Mouse (Mus musculus) forebrain, embryonic 15.5 days (tissue): ENCODE results near the gene 2210011C24Rik. TPM values are rescaled to one million over a fixed set of nuclear protein-coding genes. Genes with fewer than 3 reads are reported as not detected.

ENCODE experiments used
- ATAC-seq: fragments of 200-750 bp; cut with Nextera tagmentation; replicated peaks from 2 replicates; pipeline ENCODE4 v1.8.0; 2017; ENCODE audit warnings: mild to moderate bottlenecking, moderate TSS enrichment, moderate library complexity
- H3K27ac ChIP-seq: fragments of 300-500 bp; sonication (generic); replicated peaks from 2 replicates; pipeline ENCODE4 v1.5.1; 2015; ENCODE audit warnings: mild to moderate bottlenecking, inconsistent platforms
- H3K27me3 ChIP-seq: fragments of 300-500 bp; sonication (generic); 2 replicates; pipeline ENCODE4 v1.6.1; 2015; ENCODE audit warnings: inconsistent platforms
- H3K36me3 ChIP-seq: fragments of 300-500 bp; sonication (generic); 2 replicates; pipeline ENCODE4 v1.6.1; 2015; ENCODE audit warnings: mild to moderate bottlenecking, inconsistent platforms
- H3K4me1 ChIP-seq: fragments of 300-500 bp; sonication (generic); 2 replicates; pipeline ENCODE4 v1.6.1; 2015; ENCODE audit warnings: inconsistent platforms
- H3K4me2 ChIP-seq: fragments of 300-500 bp; sonication (generic); replicated peaks from 2 replicates; pipeline ENCODE4 v1.6.1; 2015; ENCODE audit warnings: mild to moderate bottlenecking, inconsistent platforms
- H3K4me3 ChIP-seq: fragments of 300-500 bp; sonication (generic); 2 replicates; pipeline ENCODE4 v1.5.1; 2015; ENCODE audit warnings: mild to moderate bottlenecking, inconsistent platforms
- H3K9ac ChIP-seq: fragments of 300-500 bp; sonication (generic); replicated peaks from 2 replicates; pipeline ENCODE4 v1.6.1; 2015; ENCODE audit warnings: mild to moderate bottlenecking, inconsistent platforms
- H3K9me3 ChIP-seq: fragments of 300-500 bp; sonication (generic); 2 replicates; pipeline ENCODE4 v1.6.1; 2016; ENCODE audit warnings: inconsistent platforms
- WGBS: fragments of 180-500 bp; shearing (Covaris S2); methylation state at CpG from one replicate; pipeline ENCODE4 v1.1.7; 2015; ENCODE audit warnings: mixed read lengths; 5-methylcytosine and 5-hydroxymethylcytosine counted together
- polyA plus RNA-seq: library from polyadenylated mRNA; unstranded; fragments of >200 nt; fragmentation: Nextera tagmentation; extraction: Ambion mirVana; gene quantifications from 2 replicates; pipeline ENCODE4 v1.2.1, GENCODE M21; 2015

Gene 2210011C24Rik
- polyA plus RNA-seq, 1 experiment from 2014 or later, result not detected

DNA sequence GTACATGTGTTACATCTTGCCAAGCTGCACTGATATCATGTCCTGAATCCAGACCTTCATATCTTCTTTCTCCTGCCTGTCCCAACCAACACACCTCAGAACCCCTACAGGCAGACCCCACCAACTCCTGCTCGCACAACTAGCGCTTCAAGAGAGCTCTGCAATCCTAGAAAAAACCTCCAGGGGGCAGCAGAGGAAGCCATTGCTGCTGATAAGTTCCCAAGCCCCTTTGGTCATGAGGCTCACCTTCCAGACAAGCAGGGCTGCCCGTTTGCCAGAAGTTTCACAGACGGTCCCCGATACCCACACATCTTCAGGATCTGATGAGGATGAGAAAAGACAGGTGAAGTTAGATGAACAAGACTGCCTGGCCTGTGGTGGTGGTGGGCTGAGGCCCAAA lies 27.1 kb upstream of the 2210011C24Rik start:
- H3K9me3 ChIP-seq, result no peaks in the 10 kb centered on the region
- H3K36me3 ChIP-seq, result no peaks in the 10 kb centered on the region
- peaks cover 14% of the 10 kb centered on the region for H3K4me1 ChIP-seq
- no peak overlapping the region for H3K4me3 ChIP-seq
- H3K9ac ChIP-seq, result no peak overlapping the region
- H3K4me2 ChIP-seq, result no peak overlapping the region
- WGBS, result 9% methylated on average over 5 of the region's 5 CpGs
- 0 out of 2 replicates have a peak, but pooled peaks have one; percentile 29 for ATAC-seq
- H3K27me3 ChIP-seq, result peaks cover 48% of the 10 kb centered on the region
- no peak overlapping the region for H3K27ac ChIP-seq

DNA sequence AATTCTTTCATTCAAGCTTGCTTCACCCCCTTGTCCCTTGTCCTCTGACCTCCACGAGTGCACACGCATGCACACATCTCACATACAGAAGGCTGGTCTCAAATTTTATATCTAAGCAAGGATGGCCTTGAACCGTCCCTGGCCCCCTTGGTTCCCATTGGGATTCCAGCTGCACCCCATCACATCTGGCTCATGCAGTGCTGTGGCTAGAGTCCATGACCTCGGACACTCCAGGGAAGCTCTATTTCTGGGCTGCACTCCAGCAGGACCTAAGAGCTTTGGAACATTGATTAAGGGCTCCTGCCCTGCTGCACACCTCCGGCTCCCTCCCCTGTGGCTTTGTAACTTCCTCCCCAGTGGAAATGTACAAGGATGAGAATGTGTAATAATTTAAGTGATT lies 26.0 kb upstream of the 2210011C24Rik start:
- H3K9me3 ChIP-seq, result no peaks in the 10 kb centered on the region
- WGBS, result 78% methylated on average over 5 of the region's 5 CpGs
- H3K27ac ChIP-seq, result no peak overlapping the region
- no peak overlapping the region for H3K4me2 ChIP-seq
- peaks cover 37% of the 10 kb centered on the region for H3K27me3 ChIP-seq
- H3K9ac ChIP-seq, result no peak overlapping the region
- no peaks in the 10 kb centered on the region for H3K36me3 ChIP-seq
- no peak for ATAC-seq
- H3K4me1 ChIP-seq, result peaks cover 14% of the 10 kb centered on the region
- H3K4me3 ChIP-seq, result no peak overlapping the region

DNA sequence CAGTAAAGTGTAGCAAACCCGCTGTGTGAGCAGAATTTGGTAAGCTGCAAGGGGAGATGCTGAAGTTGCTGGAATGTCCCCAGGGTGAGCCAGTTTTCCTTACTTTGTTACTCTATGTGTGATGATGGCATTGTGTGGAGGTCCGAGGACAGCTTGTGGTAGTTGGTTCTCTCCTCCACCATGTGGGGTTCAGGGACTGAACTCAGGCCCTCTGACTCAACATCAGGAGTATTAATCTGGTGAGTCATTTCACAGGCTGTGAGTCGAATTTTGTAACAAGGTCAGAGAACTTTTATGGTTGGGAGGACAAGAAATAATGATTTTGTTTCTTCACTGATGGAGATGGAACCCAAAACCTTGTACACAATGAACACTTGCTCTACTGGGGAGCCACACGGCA lies 20.8 kb upstream of the 2210011C24Rik start:
- Histone ChIP-seq H3K36me3 (no peaks in the 10 kb centered on the region), H3K27me3 (peaks cover 11% of the 10 kb centered on the region), H3K4me3 (no peak overlapping the region), H3K4me1 (no peaks in the 10 kb centered on the region), H3K4me2 (no peak overlapping the region), H3K27ac (no peak overlapping the region), H3K9me3 (no peaks in the 10 kb centered on the region), H3K9ac (no peak overlapping the region)
- 82% methylated on average over 4 of the region's 4 CpGs for WGBS
- no peak for ATAC-seq

DNA sequence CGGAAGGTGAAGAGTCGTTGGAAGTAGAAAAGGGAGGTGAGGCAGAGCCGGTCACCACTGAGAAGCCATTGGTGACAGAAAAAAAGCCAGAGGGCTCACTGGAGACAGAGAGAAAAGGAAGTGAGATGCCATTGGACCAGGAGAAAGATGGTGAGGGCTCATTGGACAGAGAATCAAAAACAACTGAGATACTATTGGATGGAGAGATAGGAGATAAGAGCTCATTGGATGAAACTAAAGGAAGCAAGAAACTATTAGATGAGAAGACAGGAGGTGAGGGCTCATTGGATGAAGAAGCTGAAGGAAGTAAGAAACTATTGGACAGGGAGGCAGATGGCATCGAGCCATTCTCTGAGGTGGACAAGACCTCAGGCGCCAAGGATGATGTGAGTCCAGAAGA lies 17.3 kb upstream of the 2210011C24Rik start:
- Histone ChIP-seq H3K9ac (no peak overlapping the region), H3K27ac (no peak overlapping the region), H3K36me3 (no peaks in the 10 kb centered on the region), H3K27me3 (peaks cover 26% of the 10 kb centered on the region), H3K4me2 (no peak overlapping the region), H3K4me3 (no peak overlapping the region), H3K4me1 (peaks cover 9% of the 10 kb centered on the region), H3K9me3 (no peaks in the 10 kb centered on the region)
- 92% methylated on average over 5 of the region's 5 CpGs for WGBS
- ATAC-seq, result no peak

DNA sequence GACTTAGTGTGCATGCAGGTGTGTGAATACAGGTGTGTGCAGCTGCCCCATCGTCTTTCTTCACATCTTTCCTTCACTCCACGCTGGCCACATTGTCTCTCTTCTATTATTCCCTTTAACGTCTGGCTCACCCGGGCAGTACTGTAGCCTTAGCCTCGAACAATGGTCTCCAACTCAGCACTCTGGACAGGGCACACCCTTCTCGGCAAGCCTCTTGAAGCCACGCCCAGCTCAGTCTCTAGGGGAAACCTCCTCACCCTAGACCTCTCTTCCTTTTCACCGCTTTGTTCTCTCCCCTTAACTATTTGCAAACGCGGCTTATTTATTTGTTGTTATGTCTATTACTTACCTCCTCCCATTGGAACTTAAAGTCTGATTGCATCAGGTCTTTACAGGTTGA lies 15.5 kb upstream of the 2210011C24Rik start:
- peaks cover 26% of the 10 kb centered on the region for H3K27me3 ChIP-seq
- ATAC-seq, result no peak

DNA sequence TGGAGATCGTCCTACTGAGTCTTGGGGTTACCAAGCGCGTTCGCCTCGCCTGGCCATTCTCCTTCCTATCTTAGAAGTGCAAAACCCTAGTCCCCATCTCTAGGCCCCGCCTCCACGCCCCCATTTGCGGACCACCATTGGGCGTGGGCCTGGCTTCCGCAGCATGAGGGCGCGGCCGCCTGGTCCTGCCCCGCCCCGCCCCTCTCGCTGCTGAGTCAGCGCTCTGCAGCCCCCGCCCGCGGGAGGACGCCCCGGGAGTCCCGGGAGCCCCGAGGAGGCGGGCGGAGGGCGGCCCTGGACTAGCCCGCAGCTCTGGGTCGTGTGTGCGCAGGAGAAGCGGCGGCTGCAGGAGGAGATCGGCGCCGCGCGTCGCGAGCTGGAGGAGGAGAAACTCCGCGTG lies 13.9 kb upstream of the 2210011C24Rik start:
- peaks cover 26% of the 10 kb centered on the region for H3K27me3 ChIP-seq
- H3K9me3 ChIP-seq, result no peaks in the 10 kb centered on the region
- peak overlapping the region; percentile 49 for H3K4me3 ChIP-seq
- peak overlapping the region; percentile 82 for H3K4me2 ChIP-seq
- WGBS, result under 1% methylated on average over 41 of the region's 41 CpGs
- peak; percentile 81 for ATAC-seq
- H3K36me3 ChIP-seq, result no peaks in the 10 kb centered on the region
- peaks cover 9% of the 10 kb centered on the region for H3K4me1 ChIP-seq
- no peak overlapping the region for H3K27ac ChIP-seq
- peak overlapping the region; percentile 51 for H3K9ac ChIP-seq

More for the DNA sequence above, 15.5 kb upstream of the 2210011C24Rik start:
- H3K4me1 ChIP-seq, result peaks cover 9% of the 10 kb centered on the region
- H3K9ac ChIP-seq, result no peak overlapping the region
- no peak overlapping the region for H3K4me2 ChIP-seq
- H3K9me3 ChIP-seq, result no peaks in the 10 kb centered on the region
- no peaks in the 10 kb centered on the region for H3K36me3 ChIP-seq
- no peak overlapping the region for H3K4me3 ChIP-seq
- 9% methylated on average over 10 of the region's 10 CpGs for WGBS
- H3K27ac ChIP-seq, result no peak overlapping the region

DNA sequence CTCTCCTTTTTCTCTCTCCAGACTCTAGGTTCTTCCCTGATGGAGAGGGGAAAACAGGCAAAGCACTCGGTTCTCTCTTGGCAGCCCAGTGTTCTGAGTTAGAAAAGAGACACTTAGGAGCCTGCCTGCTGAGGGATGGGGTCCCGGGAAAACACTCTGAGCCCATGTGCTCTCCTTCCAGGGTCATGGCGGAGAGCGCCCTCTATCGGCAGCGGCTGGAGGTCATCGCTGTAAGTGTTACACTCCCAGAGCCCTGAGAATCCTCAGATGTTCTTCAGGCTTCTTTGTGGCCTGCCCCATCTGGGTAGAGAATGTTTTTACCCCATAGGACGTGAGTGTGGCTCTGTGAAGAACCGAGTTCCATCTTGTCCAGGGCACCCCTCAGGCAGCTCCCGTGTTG lies 12.2 kb upstream of the 2210011C24Rik start:
- no peaks in the 10 kb centered on the region for H3K9me3 ChIP-seq
- no peak overlapping the region for H3K9ac ChIP-seq
- H3K4me3 ChIP-seq, result no peak overlapping the region
- peaks cover 9% of the 10 kb centered on the region for H3K4me1 ChIP-seq
- peaks cover 29% of the 10 kb centered on the region for H3K27me3 ChIP-seq
- no peak for ATAC-seq
- H3K27ac ChIP-seq, result no peak overlapping the region
- no peak overlapping the region for H3K4me2 ChIP-seq
- WGBS, result 10% methylated on average over 10 of the region's 10 CpGs
- H3K36me3 ChIP-seq, result no peaks in the 10 kb centered on the region

DNA sequence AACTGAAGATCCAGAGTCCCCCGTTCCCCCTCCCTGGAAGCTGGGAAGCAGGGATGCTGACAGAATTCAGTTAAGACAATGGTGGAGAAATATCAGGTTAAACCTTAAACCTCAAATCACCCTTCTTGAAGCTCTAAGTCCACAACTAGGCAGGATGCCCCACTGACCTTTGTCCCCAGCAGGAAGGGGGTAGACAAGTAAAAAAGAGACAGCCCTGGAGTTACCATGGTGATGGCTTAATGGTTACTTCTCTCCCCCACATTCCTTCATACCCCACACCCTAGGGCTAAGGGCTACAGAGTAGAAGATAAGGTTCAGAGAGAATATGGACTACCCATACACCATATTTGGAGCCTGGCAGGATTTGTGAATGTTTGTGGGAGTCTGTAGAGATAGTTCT lies 11.7 kb upstream of the 2210011C24Rik start:
- ATAC-seq, result no peak
- no peak overlapping the region for H3K27ac ChIP-seq
- no peak overlapping the region for H3K4me2 ChIP-seq
- peaks cover 29% of the 10 kb centered on the region for H3K27me3 ChIP-seq
- peaks cover 9% of the 10 kb centered on the region for H3K4me1 ChIP-seq
- no peak overlapping the region for H3K4me3 ChIP-seq
- H3K9me3 ChIP-seq, result no peaks in the 10 kb centered on the region
- no peaks in the 10 kb centered on the region for H3K36me3 ChIP-seq
- 78% methylated on average over 1 of the region's 1 CpGs for WGBS
- no peak overlapping the region for H3K9ac ChIP-seq

DNA sequence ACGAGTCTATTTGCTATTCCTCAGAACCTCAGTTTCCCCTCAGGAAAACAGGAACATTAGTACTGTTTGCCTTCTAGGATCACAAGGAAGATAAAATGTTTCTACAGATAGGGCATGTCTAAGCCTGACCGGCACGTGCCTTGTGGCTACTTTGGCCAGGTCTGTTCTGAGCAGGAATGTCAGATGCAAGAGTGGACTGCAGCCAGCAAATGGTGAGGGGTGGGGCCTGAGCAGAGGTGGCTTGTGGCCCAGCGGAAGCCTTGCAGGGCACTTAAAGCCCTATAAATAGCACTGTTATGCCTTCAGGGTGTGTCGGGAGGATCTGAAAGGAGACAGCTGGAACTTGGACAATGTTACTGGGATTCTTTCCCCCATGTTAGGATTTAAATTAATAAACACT lies 11.1 kb upstream of the 2210011C24Rik start:
- no peak overlapping the region for H3K4me2 ChIP-seq
- no peak for ATAC-seq
- H3K27ac ChIP-seq, result no peak overlapping the region
- no peak overlapping the region for H3K9ac ChIP-seq
- H3K27me3 ChIP-seq, result peaks cover 26% of the 10 kb centered on the region
- H3K36me3 ChIP-seq, result no peaks in the 10 kb centered on the region
- peaks cover 9% of the 10 kb centered on the region for H3K4me1 ChIP-seq
- no peaks in the 10 kb centered on the region for H3K9me3 ChIP-seq
- 68% methylated on average over 5 of the region's 5 CpGs for WGBS
- H3K4me3 ChIP-seq, result no peak overlapping the region

DNA sequence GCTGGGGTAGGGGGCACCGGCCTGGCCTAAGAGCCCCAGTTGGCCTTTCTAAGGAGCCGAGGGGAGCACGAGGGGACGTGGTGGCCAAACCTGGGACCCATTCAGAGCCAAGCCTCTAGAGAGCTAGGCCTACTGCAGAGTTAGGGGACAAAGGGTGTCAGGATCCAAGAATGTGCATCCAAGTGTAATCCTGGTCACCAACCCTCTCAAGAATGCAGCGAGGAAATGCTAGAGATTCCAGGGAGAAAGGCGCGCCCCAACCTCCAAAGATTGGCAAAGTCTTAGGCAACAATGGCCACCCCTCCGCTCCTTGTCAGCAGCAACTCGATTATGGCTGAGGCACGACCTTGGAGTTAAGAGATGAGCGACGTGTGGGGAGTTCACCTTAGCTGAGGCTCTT lies 9.6 kb upstream of the 2210011C24Rik start:
- H3K4me3 ChIP-seq, result no peak overlapping the region
- H3K27me3 ChIP-seq, result peaks cover 13% of the 10 kb centered on the region
- no peak for ATAC-seq

DNA sequence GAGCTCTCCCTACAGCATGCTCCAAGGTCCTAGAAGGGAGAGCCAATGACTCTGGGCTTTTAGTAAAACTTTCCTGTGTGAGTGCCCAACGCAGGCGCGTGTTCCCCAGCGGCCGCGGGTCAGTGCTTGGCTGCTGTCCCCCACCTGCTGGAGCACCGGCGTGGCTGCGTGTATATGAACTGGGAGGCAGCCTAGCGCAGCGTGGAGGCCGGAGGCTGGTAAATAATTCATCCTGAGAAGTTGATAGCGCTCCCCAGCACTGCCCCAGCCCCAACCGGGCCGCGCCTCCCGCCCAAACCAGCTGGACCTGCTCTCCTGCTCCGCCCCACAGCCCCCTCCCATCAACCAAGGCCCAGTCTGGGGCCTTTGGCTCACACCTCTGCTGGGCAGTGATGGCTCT lies 9.1 kb upstream of the 2210011C24Rik start, which contains the start of gene Palm3:
Palm3 (plus strand) TSS at position 376 of the 400 bp plus-strand sequence.
- Histone ChIP-seq H3K4me3 (no peak within 1 kb of the TSS), H3K4me1 (peaks cover 5% of the 10 kb centered on the region), H3K27me3 (peaks cover 8% of the 10 kb centered on the region), H3K9ac (no peak within 1 kb of the TSS), H3K9me3 (no peaks in the 10 kb centered on the region), H3K27ac (no peak within 1 kb of the TSS), H3K36me3 (no peaks in the 10 kb centered on the region), H3K4me2 (no peak within 1 kb of the TSS)
- WGBS, result 11% methylated on average over 18 of the region's 18 CpGs
- no peak for ATAC-seq

More for the DNA sequence above, 9.6 kb upstream of the 2210011C24Rik start:
- no peak overlapping the region for H3K9ac ChIP-seq
- peaks cover 9% of the 10 kb centered on the region for H3K4me1 ChIP-seq
- no peaks in the 10 kb centered on the region for H3K9me3 ChIP-seq
- 45% methylated on average over 12 of the region's 12 CpGs for WGBS
- H3K27ac ChIP-seq, result no peak overlapping the region
- H3K4me2 ChIP-seq, result no peak overlapping the region
- no peaks in the 10 kb centered on the region for H3K36me3 ChIP-seq

DNA sequence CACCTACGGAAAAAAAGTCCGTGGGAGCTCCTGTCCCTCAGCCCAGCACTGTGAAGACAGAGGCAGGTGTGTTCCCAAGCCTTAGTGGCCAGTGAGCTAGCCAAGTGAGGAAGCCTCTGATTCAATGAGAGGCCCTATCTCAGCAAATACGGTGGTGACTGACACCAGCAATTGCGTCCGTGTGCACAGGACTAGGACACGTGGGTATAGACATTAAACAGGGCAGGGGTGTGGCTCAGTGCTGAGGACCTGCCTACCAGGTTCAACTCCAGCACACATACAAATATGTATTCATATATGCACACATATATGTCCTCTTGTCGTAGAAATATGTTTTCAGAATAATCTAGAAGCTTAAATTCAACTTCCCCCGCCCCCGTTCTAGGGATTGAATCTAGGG lies 7.8 kb upstream of the 2210011C24Rik start:
- Histone ChIP-seq H3K36me3 (no peaks in the 10 kb centered on the region), H3K27ac (no peak overlapping the region), H3K4me2 (no peak overlapping the region), H3K9ac (no peak overlapping the region), H3K27me3 (peaks cover 6% of the 10 kb centered on the region), H3K4me3 (no peak overlapping the region), H3K9me3 (no peaks in the 10 kb centered on the region), H3K4me1 (no peaks in the 10 kb centered on the region)
- WGBS, result 89% methylated on average over 9 of the region's 9 CpGs
- no peak for ATAC-seq

DNA sequence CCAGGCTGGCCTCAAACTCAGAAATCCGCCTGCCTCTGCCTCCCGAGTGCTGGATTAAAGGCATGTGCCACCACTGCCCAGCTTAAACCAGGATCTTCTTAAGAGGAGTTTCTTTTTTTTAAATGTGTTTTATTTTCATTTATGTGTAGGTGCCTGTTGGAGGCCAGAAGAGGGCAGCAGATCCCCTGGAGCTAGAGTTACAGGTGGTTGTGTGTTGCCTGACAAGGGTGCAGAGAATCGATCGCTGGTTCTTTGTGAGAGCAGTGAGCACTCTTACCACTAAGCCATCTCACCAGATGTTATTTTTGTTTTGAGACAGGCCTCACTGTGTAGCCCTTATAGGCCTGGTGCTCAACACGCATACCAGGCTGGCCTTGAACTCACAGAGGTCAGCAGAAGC lies 3.9 kb upstream of the 2210011C24Rik start:
- peaks cover 37% of the 10 kb centered on the region for H3K27me3 ChIP-seq
- no peak overlapping the region for H3K4me2 ChIP-seq
- peaks cover 18% of the 10 kb centered on the region for H3K4me1 ChIP-seq
- no peaks in the 10 kb centered on the region for H3K9me3 ChIP-seq
- H3K4me3 ChIP-seq, result no peak overlapping the region
- WGBS, result 95% methylated on average over 5 of the region's 5 CpGs
- H3K36me3 ChIP-seq, result no peaks in the 10 kb centered on the region
- no peak for ATAC-seq
- no peak overlapping the region for H3K9ac ChIP-seq
- no peak overlapping the region for H3K27ac ChIP-seq
